Mouse (Mus musculus) gastrocnemius, adult 2 months (tissue): Measurements from ENCODE around the gene Zfp383. TPM values are rescaled to one million over a fixed set of nuclear protein-coding genes. Genes with fewer than 3 reads are reported as not detected.

Experiments
- DNase-seq: peaks from one replicate; pipeline ENCODE4 v3.0.0; 2022
- H3K27ac ChIP-seq: fragments of 200-600 bp; 2 replicates; pipeline ENCODE4 v1.8.1; 2022; ENCODE audit warnings: mild to moderate bottlenecking
- H3K4me3 ChIP-seq: fragments of 200-600 bp; 2 replicates; pipeline ENCODE4 v1.8.1; 2022; ENCODE audit warnings: mild to moderate bottlenecking, moderate library complexity
- CTCF ChIP-seq: fragments of 200-600 bp; IDR thresholded peaks from 2 replicates; pipeline ENCODE4 v1.8.1; 2022; ENCODE audit warnings: antibody characterized with exemption, mild to moderate bottlenecking, moderate library complexity
- intact Hi-C: fragments of 180-260 bp; cut with DNase I; formaldehyde crosslinking; loops from one replicate; pipeline ENCODE4 v1.15.1; 2025
- total RNA-seq, 2 experiments: library from RNA; stranded (reverse); gene quantifications; 2 replicates each; pipeline ENCODE4 v1.2.3; 2021

The Zfp383 gene
- total RNA-seq, 2 experiments from 2014 or later = 5.5 to 8.0 TPM

DNA sequence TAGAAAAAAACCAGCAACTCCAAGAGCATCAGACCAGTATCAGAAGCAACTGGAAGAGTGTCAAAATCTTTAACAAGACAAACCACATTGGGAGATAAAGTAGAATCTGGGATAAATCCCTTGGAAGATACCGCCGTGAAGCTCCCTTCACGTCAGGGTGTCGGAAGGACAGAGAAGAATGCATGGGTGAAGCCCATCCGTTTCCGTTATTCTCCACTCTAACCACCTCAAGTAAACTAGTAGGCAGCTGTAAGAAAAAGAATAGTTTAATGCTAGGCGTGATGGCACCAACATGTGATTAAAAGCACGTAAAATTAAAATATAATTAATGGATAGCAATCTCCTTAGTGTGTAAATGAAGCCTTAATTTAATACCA is 1.4 kb upstream of the Zfp383 start:
- intact Hi-C loops = loop anchor here (2.0 to 5.0 kb wide), 5 partner anchors 46 to 186 kb away; partner anchors contain the start of genes Gm26920, Zfp260, Zfp566 and Zfp568
- TF ChIP-seq CTCF = no peak
- H3K27ac ChIP-seq = peak overlapping the region; percentile 93
- H3K4me3 ChIP-seq = peak overlapping the region; percentile 81
- DNase-seq = no peak

DNA sequence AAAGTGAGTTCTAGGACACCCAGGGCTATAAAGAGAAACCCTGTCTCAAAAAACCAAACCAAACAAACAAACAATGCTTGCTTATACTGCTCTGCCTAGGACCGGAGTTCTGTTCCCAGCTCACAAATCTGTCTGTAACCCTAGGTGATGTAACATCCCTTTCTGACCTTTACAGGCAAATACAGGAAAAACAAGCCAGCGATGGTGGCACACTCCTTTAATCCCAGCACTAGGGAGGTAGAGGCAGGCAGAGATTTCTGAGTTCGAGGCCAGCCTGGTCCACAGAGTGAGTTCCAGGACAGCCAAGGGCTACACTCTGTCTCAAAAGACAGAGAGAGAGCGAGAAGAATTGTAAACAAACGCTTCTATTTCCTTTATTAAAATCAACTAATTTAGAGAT is 817 bp upstream of the Zfp383 start:
- peak overlapping the region; percentile 93 for H3K27ac ChIP-seq
- H3K4me3 ChIP-seq = no peak overlapping the region
- intact Hi-C loops = loop anchor here (2.0 to 5.0 kb wide), 5 partner anchors 46 to 185 kb away; partner anchors contain the start of genes Gm26920, Zfp260, Zfp566 and Zfp568
- TF ChIP-seq CTCF = no peak
- no peak for DNase-seq

DNA sequence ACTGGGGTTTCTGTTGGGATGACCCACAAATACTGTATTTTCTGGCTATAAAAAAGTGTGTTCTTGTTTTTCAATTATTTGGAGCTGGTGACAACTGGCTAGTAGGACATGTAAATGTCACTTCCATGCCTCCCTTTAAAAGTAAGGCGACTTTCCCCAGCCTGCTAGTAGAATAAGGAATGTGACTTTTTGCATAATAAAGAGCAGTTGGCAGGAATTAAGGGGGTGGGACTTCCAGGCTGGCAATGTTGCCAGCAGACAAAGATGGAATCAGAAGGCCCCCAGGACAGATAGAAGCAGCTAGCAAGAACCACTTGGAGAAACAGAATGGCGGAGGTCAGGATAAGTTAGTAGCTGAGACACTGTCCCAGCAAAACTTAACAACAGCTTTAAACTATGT is 2.2 kb downstream of the Zfp383 start:
- no peak overlapping the region; the same call in 1 of the 2 replicates for H3K4me3 ChIP-seq
- intact Hi-C loops = no loop called here
- H3K27ac ChIP-seq = peak overlapping the region; percentile 20; the same call in 1 of the 2 replicates
- no peak for TF ChIP-seq CTCF
- no peak for DNase-seq

DNA sequence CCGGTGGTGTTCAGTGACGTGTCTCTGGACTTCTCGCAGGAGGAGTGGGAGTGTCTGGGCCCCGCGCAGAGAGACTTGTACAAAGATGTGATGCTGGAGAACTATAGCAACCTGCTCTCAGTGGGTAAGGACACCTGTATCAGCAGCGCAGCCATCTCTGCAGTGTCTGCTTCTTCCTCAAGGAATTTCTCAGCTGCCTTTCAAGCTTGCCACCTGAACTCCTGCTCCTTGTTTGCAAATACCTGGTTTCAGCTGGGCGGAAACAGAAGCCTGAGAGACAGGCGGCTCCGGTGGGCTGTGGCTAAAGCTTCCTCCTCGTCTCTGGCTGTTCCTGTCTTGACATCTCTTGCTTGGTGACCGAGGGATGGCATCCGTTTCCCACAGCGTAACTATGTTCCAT is 4.1 kb downstream of the Zfp383 start:
- DNase-seq = no peak
- TF ChIP-seq CTCF = no peak
- intact Hi-C loops = no loop called here
- no peak overlapping the region for H3K27ac ChIP-seq
- H3K4me3 ChIP-seq = no peak overlapping the region

DNA sequence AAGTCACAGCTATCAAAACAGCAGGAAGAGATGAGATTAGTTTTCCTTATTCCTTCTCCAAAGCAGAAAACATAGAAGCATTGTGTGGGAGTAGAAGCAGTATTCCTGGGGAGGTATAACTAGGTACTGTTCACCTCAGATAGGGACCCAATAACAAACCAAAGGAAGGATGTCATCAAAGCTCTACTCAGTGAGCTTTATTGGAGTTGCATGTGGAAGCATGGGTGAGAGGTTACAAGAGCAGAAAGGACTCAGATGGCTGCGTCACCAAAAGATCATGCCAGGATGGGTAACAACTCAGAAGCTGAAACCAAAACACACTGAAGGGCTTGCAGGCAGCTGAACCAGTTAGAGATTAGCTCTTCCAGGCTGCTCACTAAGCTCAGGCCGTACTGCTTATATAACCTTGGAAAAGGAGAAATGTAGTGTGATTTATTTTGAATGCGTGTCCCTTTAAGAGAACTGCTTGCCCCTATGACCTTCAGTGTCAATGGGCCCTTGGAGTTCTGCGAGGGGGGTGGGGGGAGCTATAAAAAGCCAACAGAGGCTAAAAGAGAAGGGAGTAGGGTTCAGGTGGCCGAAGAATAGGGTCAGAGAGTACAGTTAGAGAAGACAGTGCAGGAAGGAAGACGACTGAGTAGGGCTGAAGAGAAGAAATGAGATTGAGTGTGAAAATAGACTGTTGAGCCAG is 9.5 kb downstream of the Zfp383 start:
- TF ChIP-seq CTCF = no peak
- H3K4me3 ChIP-seq = peak overlapping the region; percentile 21; the same call in 1 of the 2 replicates
- DNase-seq = no peak
- intact Hi-C loops = no loop called here
- H3K27ac ChIP-seq = peak overlapping the region; percentile 83

DNA sequence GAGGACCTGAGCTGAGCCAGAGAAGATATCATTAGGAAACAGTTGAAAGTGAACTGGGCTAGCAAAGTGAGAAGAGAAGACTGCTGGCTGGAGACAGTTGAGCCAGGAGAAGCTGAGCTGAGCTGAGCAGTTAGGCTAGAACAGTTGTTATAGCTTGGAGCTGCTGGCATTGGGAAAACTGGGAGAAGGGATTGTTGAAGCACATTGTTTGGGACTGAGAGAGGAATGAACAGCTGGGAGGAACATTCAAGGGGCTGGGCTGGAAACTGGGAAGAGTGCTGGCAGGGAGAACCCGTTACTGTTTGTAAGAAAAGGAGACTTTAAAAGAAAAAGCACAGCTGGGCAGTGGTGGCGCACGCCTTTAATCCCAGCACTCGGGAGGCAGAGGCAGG is 10.0 kb downstream of the Zfp383 start:
- DNase-seq = peak; percentile 33
- TF ChIP-seq CTCF = no peak
- H3K27ac ChIP-seq = peak overlapping the region; percentile 83
- H3K4me3 ChIP-seq = peak overlapping the region; percentile 21
- intact Hi-C loops = no loop called here

DNA sequence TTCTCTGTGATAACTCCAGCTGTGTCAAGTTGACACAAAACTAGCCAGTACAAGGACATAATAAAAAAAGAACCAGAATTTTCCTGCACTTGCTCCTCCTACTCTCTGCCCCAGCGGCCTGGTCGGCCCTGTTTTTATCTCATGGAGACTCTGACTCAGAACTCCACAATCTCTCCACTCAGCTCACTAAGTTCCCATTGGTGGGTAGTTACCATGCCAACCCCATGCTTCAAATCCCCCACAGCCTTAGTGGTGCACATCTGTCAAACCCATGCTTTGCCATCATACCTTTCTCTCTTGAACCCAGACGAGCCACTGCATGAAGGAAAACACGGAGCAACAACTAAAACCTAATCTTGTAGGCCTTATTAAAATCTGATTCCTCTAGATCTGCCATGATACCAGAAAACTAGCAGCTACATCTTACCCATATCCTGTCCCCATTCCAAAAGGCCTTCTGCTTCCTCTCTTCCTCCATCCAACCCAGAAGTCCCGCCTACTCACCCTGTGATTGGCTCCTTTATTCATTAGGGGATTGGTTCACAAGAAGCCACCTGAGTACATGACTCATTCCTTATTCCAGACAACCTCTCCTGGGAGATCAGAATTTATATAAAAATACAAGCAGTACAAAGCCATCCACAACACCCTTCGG is 13.5 kb downstream of the Zfp383 start:
- no peak for DNase-seq
- Histone ChIP-seq H3K27ac (no peak overlapping the region), H3K4me3 (no peak overlapping the region)
- intact Hi-C loops = no loop called here
- no peak for TF ChIP-seq CTCF

- no peak for TF ChIP-seq CTCF
- peak; percentile 68 for DNase-seq
- H3K27ac ChIP-seq = peak overlapping the region; percentile 55
- H3K4me3 ChIP-seq = no peak overlapping the region
- intact Hi-C loops = no loop called here
Observed at GRCm38 (mm10) chr7:29922780-29923179, 14.8 kb downstream of the Zfp383 start.

DNA sequence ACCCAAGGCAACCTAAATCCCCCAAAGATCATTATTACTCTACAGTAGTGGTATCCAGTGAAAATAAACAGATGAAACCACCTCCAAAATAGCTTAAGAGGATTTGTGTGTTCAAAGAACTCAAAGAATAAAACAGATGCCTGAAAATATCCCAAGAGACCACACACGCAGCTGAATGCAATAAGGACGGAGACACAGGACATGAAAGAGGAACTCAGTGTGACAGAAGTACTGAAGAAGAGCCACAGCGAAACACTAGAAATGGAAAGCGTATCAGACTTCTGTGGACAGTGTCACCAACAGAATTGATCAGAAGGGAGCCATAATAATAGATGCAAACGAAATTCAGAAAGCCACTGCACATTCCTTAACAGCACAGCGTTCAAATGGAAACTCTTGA is 30.8 kb downstream of the Zfp383 start:
- intact Hi-C loops = no loop called here
- Histone ChIP-seq H3K4me3 (no peak overlapping the region), H3K27ac (no peak overlapping the region)
- TF ChIP-seq CTCF = no peak
- DNase-seq = no peak

DNA sequence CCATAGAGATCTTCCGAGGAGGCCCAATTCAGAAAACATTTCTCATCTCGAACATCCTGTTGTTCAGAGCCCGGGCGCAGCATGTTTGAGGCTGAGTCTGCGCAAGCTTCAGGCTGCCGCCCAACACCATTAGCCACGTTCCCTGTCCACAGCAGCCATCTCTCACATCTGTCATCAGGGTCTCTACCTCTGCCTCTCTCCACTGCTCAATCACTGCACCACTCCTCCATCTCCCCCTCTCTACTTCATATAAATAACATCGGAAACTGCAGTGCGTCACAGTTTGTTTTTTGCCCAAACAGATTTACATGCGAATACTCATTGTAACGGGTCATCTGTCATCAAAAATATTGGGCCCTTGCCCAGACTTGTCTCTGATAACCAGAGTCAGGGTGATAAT is 33.0 kb downstream of the Zfp383 start:
- no peak overlapping the region for H3K4me3 ChIP-seq
- no peak for TF ChIP-seq CTCF
- DNase-seq = no peak
- no peak overlapping the region for H3K27ac ChIP-seq
- intact Hi-C loops = no loop called here

DNA sequence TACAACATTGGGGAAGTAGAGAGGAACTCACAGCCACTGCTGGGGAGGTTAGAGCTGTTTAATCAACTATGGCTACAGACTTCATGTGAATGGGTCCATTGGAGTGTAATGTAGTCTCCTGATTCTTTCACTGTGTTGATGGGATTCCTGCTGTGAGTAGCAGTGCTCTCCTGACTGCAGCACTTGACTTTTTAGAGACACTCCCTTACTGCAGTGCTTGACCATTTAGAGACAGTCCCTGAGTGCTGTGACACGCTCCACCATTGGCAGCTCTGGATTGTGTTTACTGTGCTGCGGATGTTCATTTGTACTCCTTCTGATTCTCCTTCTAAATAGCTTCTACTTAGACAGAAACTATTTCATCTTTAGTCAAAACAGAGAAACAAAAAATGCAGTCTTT is 34.7 kb downstream of the Zfp383 start:
- Histone ChIP-seq H3K4me3 (no peak overlapping the region), H3K27ac (no peak overlapping the region)
- no peak for DNase-seq
- TF ChIP-seq CTCF = no peak
- intact Hi-C loops = no loop called here

DNA sequence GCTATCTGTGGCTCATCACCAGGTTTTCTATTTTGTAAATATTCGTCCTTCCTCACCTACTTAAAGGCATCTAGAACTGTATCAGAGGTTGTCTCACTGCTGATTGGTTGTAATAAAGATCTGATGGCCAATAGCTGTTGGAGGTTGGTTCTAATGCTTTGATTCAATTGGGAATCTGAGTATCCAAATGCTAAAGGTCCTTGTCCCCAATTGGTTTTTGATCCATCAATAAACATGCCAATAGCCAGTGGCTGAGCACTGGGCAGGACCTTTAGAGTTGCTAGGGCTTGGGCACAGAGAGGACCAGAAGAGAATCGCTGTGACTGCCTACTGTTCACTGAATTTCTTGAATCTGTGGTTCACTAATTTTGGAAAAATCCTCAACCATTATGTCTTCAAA is 35.7 kb downstream of the Zfp383 start:
- intact Hi-C loops = no loop called here
- H3K27ac ChIP-seq = no peak overlapping the region
- TF ChIP-seq CTCF = no peak
- no peak for DNase-seq
- H3K4me3 ChIP-seq = no peak overlapping the region

- Histone ChIP-seq H3K27ac (no peak overlapping the region), H3K4me3 (no peak overlapping the region)
- no peak for DNase-seq
- intact Hi-C loops = no loop called here
- TF ChIP-seq CTCF = no peak
Observed at GRCm38 (mm10) chr7:29944201-29944600, 36.2 kb downstream of the Zfp383 start.
